Mouse (Mus musculus) intestine, postnatal 0 days (tissue): ENCODE results near the gene Olfr769. TPM values are rescaled to one million over a fixed set of nuclear protein-coding genes. Genes with fewer than 3 reads are reported as not detected.

Experiments
- ATAC-seq: fragments of 200-750 bp; cut with Nextera tagmentation; 2 replicates; pipeline ENCODE4 v1.8.0; 2017; ENCODE audit warnings: mild to moderate bottlenecking, moderate TSS enrichment, moderate library complexity
- H3K27ac ChIP-seq: fragments of 300-500 bp; sonication (generic); 2 replicates; pipeline ENCODE4 v1.5.1; 2014; ENCODE audit warnings: mild to moderate bottlenecking, low read depth, low read length, moderate library complexity
- H3K27me3 ChIP-seq: fragments of 300-500 bp; sonication (generic); replicated peaks from 2 replicates; pipeline ENCODE4 v1.6.1; 2014; ENCODE audit warnings: low read length, mixed read lengths; ENCODE audit not compliant: control insufficient read depth, insufficient read depth
- H3K36me3 ChIP-seq: fragments of 300-500 bp; sonication (generic); 2 replicates; pipeline ENCODE4 v1.6.1; 2014; ENCODE audit warnings: mild to moderate bottlenecking, moderate library complexity; ENCODE audit not compliant: control insufficient read depth, insufficient read depth
- H3K4me1 ChIP-seq: fragments of 300-500 bp; sonication (generic); replicated peaks from 2 replicates; pipeline ENCODE4 v1.6.1; 2014; ENCODE audit warnings: antibody characterized with exemption, low read length, mixed read lengths; ENCODE audit not compliant: control insufficient read depth, insufficient read depth
- H3K4me2 ChIP-seq: fragments of 300-500 bp; sonication (generic); replicated peaks from 2 replicates; pipeline ENCODE4 v1.6.1; 2014; ENCODE audit warnings: low read depth, mild to moderate bottlenecking, moderate library complexity
- H3K4me3 ChIP-seq: fragments of 300-500 bp; sonication (generic); 2 replicates; pipeline ENCODE4 v1.5.1; 2014; ENCODE audit warnings: low read depth, low read length
- H3K9ac ChIP-seq: fragments of 300-500 bp; sonication (generic); 2 replicates; pipeline ENCODE4 v1.6.1; 2014; ENCODE audit warnings: mild to moderate bottlenecking, low read depth, low read length
- H3K9me3 ChIP-seq: fragments of 300-500 bp; sonication (generic); 2 replicates; pipeline ENCODE4 v1.6.1; 2016; ENCODE audit warnings: mixed run types; ENCODE audit not compliant: control insufficient read depth
- CTCF ChIP-seq: sonication (generic); IDR thresholded peaks from 2 replicates; pipeline ENCODE4 v1.5.1; 2016; ENCODE audit warnings: low read depth, mild to moderate bottlenecking, control low read depth, antibody characterized with exemption, moderate library complexity
- whole genome bisulfite sequencing: fragments of 180-500 bp; shearing (Covaris S2); extraction: QIAGEN DNeasy Blood & Tissue Kit; methylation state at CpG from one replicate; pipeline ENCODE4 v1.1.7; 2014; 5-methylcytosine and 5-hydroxymethylcytosine counted together
- polyA plus RNA-seq: library from polyadenylated mRNA; unstranded; fragments of >200 nt; fragmentation: Nextera tagmentation; extraction: Ambion mirVana; gene quantifications from 2 replicates; pipeline ENCODE4 v1.2.1, GENCODE M21; 2015

Gene Olfr769
- polyA plus RNA-seq, 1 experiment from 2014 or later: not detected

GRCm38 (mm10) chr10:129068877-129069276 lies 48.8 kb downstream of the Olfr769 start, which contains the start of gene Olfr766-ps1:
TSS of gene Olfr766-ps1 (minus strand) at chr10:129068977.
- H3K36me3 ChIP-seq: no peaks in the 10 kb centered on the region
- no peak for TF ChIP-seq CTCF
- no peak within 1 kb of the TSS for H3K9ac ChIP-seq
- H3K9me3 ChIP-seq: no peaks in the 10 kb centered on the region
- H3K27ac ChIP-seq: no peak within 1 kb of the TSS
- ATAC-seq: no peak
- H3K27me3 ChIP-seq: no peaks in the 10 kb centered on the region
- no peaks in the 10 kb centered on the region for H3K4me1 ChIP-seq
- H3K4me3 ChIP-seq: no peak within 1 kb of the TSS
- 88% methylated on average over 2 of the region's 2 CpGs for WGBS
- no peak within 1 kb of the TSS for H3K4me2 ChIP-seq

Other genes starting within 250 kb of the Olfr769 start
- 0.99 and 1.6 TPM in 2 replicates for gene Gdf11, start 226.1 kb downstream of the Olfr769 start, polyA plus RNA-seq
- gene Cd63, start 216.9 kb downstream of the Olfr769 start, polyA plus RNA-seq: 939 and 945 TPM in 2 replicates
- gene Rdh5, start 195.0 kb downstream of the Olfr769 start, polyA plus RNA-seq: 12.4 and 13.0 TPM in 2 replicates
- gene Bloc1s1, start 193.8 kb downstream of the Olfr769 start, polyA plus RNA-seq: 248 and 257 TPM in 2 replicates
- gene Itga7, start 184.0 kb downstream of the Olfr769 start, polyA plus RNA-seq: 3.1 and 3.6 TPM in 2 replicates
- 232 and 250 TPM in 2 replicates for gene Mettl7b, start 156.9 kb downstream of the Olfr769 start, polyA plus RNA-seq
- not detected in 2 replicates for gene Olfr9, start 128.4 kb downstream of the Olfr769 start, polyA plus RNA-seq
- not detected in 2 replicates for gene Olfr763, start 107.1 kb downstream of the Olfr769 start, polyA plus RNA-seq
- gene Olfr764-ps1, start 78.0 kb downstream of the Olfr769 start, polyA plus RNA-seq: not detected in 2 replicates
- gene Olfr765, start 67.9 kb downstream of the Olfr769 start, polyA plus RNA-seq: not detected in 2 replicates
- not detected in 2 replicates for gene Olfr766-ps1, start 48.9 kb downstream of the Olfr769 start, polyA plus RNA-seq
- not detected in 2 replicates for gene Olfr767, start 35.0 kb downstream of the Olfr769 start, polyA plus RNA-seq
- gene Olfr768, start 18.5 kb downstream of the Olfr769 start, polyA plus RNA-seq: not detected in 2 replicates
- not detected in 2 replicates for gene Olfr770, start 21.1 kb upstream of the Olfr769 start, polyA plus RNA-seq
- not detected in 2 replicates for gene Olfr771, start 46.9 kb upstream of the Olfr769 start, polyA plus RNA-seq
- not detected in 2 replicates for gene Olfr772, start 60.1 kb upstream of the Olfr769 start, polyA plus RNA-seq
- gene Olfr773, start 69.6 kb upstream of the Olfr769 start, polyA plus RNA-seq: not detected in 2 replicates
- gene Olfr774, start 118.3 kb upstream of the Olfr769 start, polyA plus RNA-seq: not detected in 2 replicates
- not detected in 2 replicates for gene Olfr775, start 130.6 kb upstream of the Olfr769 start, polyA plus RNA-seq
- not detected in 2 replicates for gene Olfr776, start 141.3 kb upstream of the Olfr769 start, polyA plus RNA-seq
- not detected in 2 replicates for gene Olfr777, start 153.6 kb upstream of the Olfr769 start, polyA plus RNA-seq
- not detected in 2 replicates for gene Olfr780, start 200.3 kb upstream of the Olfr769 start, polyA plus RNA-seq
- not detected in 2 replicates for gene Olfr781, start 211.0 kb upstream of the Olfr769 start, polyA plus RNA-seq
- gene Olfr782, start 231.0 kb upstream of the Olfr769 start, polyA plus RNA-seq: not detected in 2 replicates